Mouse (Mus musculus): ENCODE measurements around the gene Eef1g.

- peak; percentile 48 for TF ChIP-seq POLR2A (IDR thresholded peaks at IDR 0.05; ENCODE audit: insufficient read length, low read depth)
- peak in 1 of 3 experiments; percentile 16 for TF ChIP-seq MYOG (IDR thresholded peaks at IDR 0.05; ENCODE audit: control insufficient read depth in 1 of 3, insufficient read depth in 1 of 3, insufficient read length in 2 of 3, low read depth in 2 of 3)
- no peak for TF ChIP-seq TCF12 (IDR thresholded peaks at IDR 0.05; ENCODE audit: insufficient read depth, poor library complexity, severe bottlenecking)
- no peak for TF ChIP-seq TCF3 (IDR thresholded peaks at IDR 0.05; ENCODE audit: insufficient read length, low read depth)
- no peak for TF ChIP-seq E2F4 (IDR thresholded peaks at IDR 0.05; ENCODE audit: insufficient read depth)
- no peak for TF ChIP-seq MAX (IDR thresholded peaks at IDR 0.05; ENCODE audit: low read depth)
- no peak for TF ChIP-seq MYOD1 (IDR thresholded peaks at IDR 0.05; ENCODE audit: control insufficient read depth in 1 of 3, insufficient read length in 2 of 3, low read depth in 2 of 3)
- TF ChIP-seq CEBPB (IDR thresholded peaks at IDR 0.05; ENCODE audit: insufficient read depth, poor library complexity, severe bottlenecking), result no peak
- TF ChIP-seq USF1 (IDR thresholded peaks at IDR 0.05; ENCODE audit: low read depth), result no peak
- no peak for TF ChIP-seq SRF (IDR thresholded peaks at IDR 0.05; ENCODE audit: control insufficient read depth, insufficient read length, low read depth)
Measured at GRCm38 (mm10) chr19:8989567-8990431, 23.0 kb downstream of the Eef1g start.

Measured in myocyte (in vitro differentiated cells).